Mouse (Mus musculus): ENCODE results near the gene Ccdc126. TPM values are rescaled to one million over a fixed set of nuclear protein-coding genes. Genes with fewer than 3 reads are reported as not detected.
A peak's percentile ranks its signal among the peaks of the same experiment; 100 is the strongest.
"Not testable (repeated sequence)": the region's sequence is repeated elsewhere in the genome, so short reads cannot be mapped to it uniquely, and the experiment has no call there.

Ccdc126 gene
- polyA plus RNA-seq, 1 experiment from 2014 or later: 14.3 TPM

DNA sequence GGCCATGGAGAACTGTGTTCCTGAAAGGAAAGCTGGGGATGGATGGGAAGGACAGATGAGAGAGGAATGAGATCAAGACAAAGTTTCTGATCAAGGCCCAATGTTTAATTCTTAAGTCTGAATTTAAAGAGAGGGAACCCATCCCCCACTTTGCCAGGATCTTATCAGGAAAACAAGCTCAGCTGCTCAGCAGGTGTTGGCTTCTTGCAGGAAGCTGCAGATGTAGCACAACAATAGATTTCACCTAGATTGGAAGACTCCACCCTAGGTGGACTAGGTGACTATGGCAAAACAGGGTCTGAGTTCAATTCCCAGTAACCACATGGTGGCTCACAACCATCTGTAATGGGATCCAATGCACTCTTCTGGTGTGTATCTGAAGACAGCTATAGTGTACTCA is 20.8 kb upstream of the Ccdc126 start:
- H3K9me3 ChIP-seq (ENCODE audit: control insufficient read depth, low read length): no peaks in the 10 kb centered on the region
- H3K4me2 ChIP-seq (ENCODE audit: low read depth, low read length): no peak overlapping the region
- H3K9ac ChIP-seq (ENCODE audit: low read length): no peak overlapping the region
- H3K4me1 ChIP-seq (replicated peaks; ENCODE audit: control insufficient read depth, insufficient read depth, low read length): no peaks in the 10 kb centered on the region
- H3K27ac ChIP-seq (ENCODE audit: low read length): no peak overlapping the region
- H3K4me3 ChIP-seq (ENCODE audit: low read length): no peak overlapping the region
- H3K36me3 ChIP-seq (ENCODE audit: control insufficient read depth, insufficient read depth, low read length): no peaks in the 10 kb centered on the region
- ATAC-seq (ENCODE audit: low read depth): no peak
- H3K27me3 ChIP-seq (ENCODE audit: control insufficient read depth, insufficient read depth, low read depth, low read length): no peaks in the 10 kb centered on the region

DNA sequence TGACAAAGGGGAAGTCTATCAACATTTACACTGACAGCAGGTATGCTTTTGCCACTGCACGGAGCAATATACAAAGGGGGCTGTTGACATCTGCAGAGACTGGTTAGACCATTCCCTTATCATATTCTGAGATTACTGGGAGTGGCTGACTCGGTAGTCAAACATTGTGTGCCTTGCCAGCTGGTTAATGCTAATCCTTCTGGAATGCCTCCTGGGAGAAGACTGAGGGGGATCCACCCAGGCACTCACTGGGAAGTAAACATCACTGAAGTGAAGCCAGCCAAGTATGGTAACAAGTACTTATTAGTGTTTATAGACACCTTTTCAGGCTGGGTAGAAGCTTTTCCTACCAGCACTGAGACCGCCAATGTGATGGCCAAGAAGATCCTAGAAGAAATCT is 4.3 kb upstream of the Ccdc126 start:
- H3K27me3 ChIP-seq (ENCODE audit: control insufficient read depth, insufficient read depth, low read depth, low read length); H3K9me3 ChIP-seq (ENCODE audit: control insufficient read depth, low read length); H3K4me2 ChIP-seq (ENCODE audit: low read depth, low read length); H3K4me1 ChIP-seq (replicated peaks; ENCODE audit: control insufficient read depth, insufficient read depth, low read length); H3K36me3 ChIP-seq (ENCODE audit: control insufficient read depth, insufficient read depth, low read length); ATAC-seq (ENCODE audit: low read depth); H3K27ac ChIP-seq (ENCODE audit: low read length); H3K4me3 ChIP-seq (ENCODE audit: low read length); H3K9ac ChIP-seq (ENCODE audit: low read length): not testable (repeated sequence)
- WGBS: 27% methylated on average over 3 of the region's 3 CpGs

DNA sequence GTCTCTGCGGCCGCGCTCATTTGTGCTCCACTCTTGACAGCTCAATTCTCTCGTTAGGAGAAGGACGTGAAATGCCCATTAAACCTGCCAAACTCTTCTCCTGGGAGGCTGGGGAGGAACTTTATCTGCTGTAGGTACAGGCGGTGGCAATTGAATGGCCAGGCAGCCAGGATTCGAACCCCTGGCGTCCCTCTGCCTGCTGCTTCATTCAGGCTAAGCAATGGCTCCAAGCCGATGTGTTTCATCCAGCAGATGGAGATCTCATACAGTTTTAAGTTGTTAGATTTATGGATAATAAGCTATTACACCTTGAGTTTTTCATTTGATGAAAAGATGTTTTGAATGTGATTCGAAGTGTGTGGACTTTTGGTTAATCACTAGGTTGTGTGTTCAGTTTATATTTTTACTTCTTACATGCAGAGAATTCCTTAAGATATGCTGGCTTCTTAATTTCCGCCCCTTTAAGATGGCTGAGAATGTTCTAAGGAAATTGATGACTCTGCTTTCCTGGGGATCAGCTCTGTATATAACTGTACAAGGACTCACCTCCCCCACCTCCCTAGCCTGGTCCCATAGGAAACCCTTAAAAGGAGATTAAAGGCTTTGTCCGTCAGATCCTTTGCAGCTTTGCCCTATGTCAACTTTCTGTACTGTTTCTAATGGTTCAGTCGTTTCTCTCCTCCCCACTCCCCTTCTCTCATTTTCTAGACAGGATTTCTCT is 681 bp downstream of the Ccdc126 start:
- Histone ChIP-seq H3K36me3 (ENCODE audit: control insufficient read depth, insufficient read depth, low read length) (no peaks in the 10 kb centered on the region), H3K9ac (ENCODE audit: low read length) (peak overlapping the region; percentile 88), H3K4me2 (ENCODE audit: low read depth, low read length) (peak overlapping the region; percentile 58), H3K27me3 (ENCODE audit: control insufficient read depth, insufficient read depth, low read depth, low read length) (no peaks in the 10 kb centered on the region), H3K4me3 (ENCODE audit: low read length) (peak overlapping the region; percentile 82), H3K9me3 (ENCODE audit: control insufficient read depth, low read length) (no peaks in the 10 kb centered on the region), H3K27ac (ENCODE audit: low read length) (peak overlapping the region; percentile 84), H3K4me1 (replicated peaks; ENCODE audit: control insufficient read depth, insufficient read depth, low read length) (peaks cover 20% of the 10 kb centered on the region)
- ATAC-seq (ENCODE audit: low read depth): peak; percentile 27; the same call in 1 of the 2 replicates
- 8% methylated on average over 13 of the region's 13 CpGs for WGBS

DNA sequence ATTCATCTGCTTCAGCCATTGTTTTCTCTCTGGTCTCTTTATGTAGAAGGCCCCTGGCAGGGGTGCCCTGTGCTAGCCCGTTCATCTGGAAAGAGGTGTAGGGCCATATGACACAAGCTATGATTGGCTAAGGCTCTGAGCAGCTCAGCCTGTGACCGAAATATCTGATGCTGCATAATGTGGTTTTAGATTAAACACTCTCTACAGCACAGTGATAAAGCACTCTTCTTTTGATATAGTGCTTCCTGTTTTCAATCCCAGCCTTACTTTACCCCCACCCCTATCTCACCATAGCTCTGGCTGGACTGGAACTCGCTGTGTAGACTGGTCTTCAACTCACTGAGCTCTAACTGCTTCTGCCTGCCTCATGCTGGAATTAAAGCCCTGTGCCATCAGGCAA is 2.3 kb downstream of the Ccdc126 start:
- WGBS: 57% methylated on average over 3 of the region's 3 CpGs
- no peak overlapping the region for H3K4me2 ChIP-seq (ENCODE audit: low read depth, low read length)
- H3K27ac ChIP-seq (ENCODE audit: low read length): no peak overlapping the region
- no peaks in the 10 kb centered on the region for H3K27me3 ChIP-seq (ENCODE audit: control insufficient read depth, insufficient read depth, low read depth, low read length)
- no peak overlapping the region for H3K4me3 ChIP-seq (ENCODE audit: low read length)
- H3K9me3 ChIP-seq (ENCODE audit: control insufficient read depth, low read length): no peaks in the 10 kb centered on the region
- no peaks in the 10 kb centered on the region for H3K36me3 ChIP-seq (ENCODE audit: control insufficient read depth, insufficient read depth, low read length)
- peak overlapping the region; percentile 28; the same call in 1 of the 2 replicates for H3K9ac ChIP-seq (ENCODE audit: low read length)
- no peak for ATAC-seq (ENCODE audit: low read depth)
- H3K4me1 ChIP-seq (replicated peaks; ENCODE audit: control insufficient read depth, insufficient read depth, low read length): peaks cover 20% of the 10 kb centered on the region

DNA sequence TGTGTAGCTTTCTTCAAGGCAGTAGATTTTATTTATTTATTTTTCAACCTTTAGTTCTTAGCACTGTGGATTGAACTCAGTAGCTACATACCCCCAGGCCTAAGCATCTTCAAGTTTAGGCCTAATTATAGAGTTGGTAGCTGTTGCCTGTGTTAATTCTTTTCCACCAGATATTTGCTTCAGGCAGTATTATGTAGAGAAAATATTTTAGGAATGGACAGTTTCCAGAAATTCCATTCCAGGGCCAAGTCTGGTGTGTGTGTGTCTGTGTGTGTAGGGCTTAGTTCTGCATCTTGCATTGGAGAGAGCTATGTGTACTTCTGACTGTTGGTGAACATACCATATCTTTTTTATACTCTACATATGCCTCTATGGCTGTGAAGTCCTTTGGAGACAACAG is 3.0 kb downstream of the Ccdc126 start:
- Histone ChIP-seq H3K9ac (ENCODE audit: low read length) (no peak overlapping the region), H3K36me3 (ENCODE audit: control insufficient read depth, insufficient read depth, low read length) (no peaks in the 10 kb centered on the region), H3K4me1 (replicated peaks; ENCODE audit: control insufficient read depth, insufficient read depth, low read length) (peaks cover 20% of the 10 kb centered on the region), H3K27me3 (ENCODE audit: control insufficient read depth, insufficient read depth, low read depth, low read length) (no peaks in the 10 kb centered on the region), H3K27ac (ENCODE audit: low read length) (no peak overlapping the region), H3K4me3 (ENCODE audit: low read length) (no peak overlapping the region), H3K4me2 (ENCODE audit: low read depth, low read length) (no peak overlapping the region), H3K9me3 (ENCODE audit: control insufficient read depth, low read length) (no peaks in the 10 kb centered on the region)
- ATAC-seq (ENCODE audit: low read depth): no peak

DNA sequence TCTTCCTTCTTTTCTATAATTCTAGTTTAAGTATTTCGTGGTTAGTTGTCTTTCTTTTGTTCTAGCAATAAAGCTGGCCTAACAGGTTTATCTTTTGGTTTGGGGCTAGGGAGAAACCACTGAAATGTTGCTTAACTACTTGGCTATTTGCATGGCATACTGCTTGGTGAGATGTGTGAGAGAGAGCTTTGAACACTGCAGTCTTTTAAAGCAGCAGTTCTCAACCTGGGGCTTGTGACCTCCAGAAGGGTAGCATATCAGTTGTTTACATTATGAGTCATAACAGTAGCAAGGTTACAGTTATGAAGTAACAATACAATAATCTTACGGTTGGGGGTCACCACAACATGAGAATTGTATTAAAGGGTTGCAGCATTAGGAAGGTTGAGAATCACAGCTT is 3.9 kb downstream of the Ccdc126 start:
- no peaks in the 10 kb centered on the region for H3K9me3 ChIP-seq (ENCODE audit: control insufficient read depth, low read length)
- H3K4me3 ChIP-seq (ENCODE audit: low read length): no peak overlapping the region
- ATAC-seq (ENCODE audit: low read depth): no peak
- H3K27ac ChIP-seq (ENCODE audit: low read length): no peak overlapping the region
- 29% methylated on average over 2 of the region's 2 CpGs for WGBS
- no peaks in the 10 kb centered on the region for H3K36me3 ChIP-seq (ENCODE audit: control insufficient read depth, insufficient read depth, low read length)
- H3K4me2 ChIP-seq (ENCODE audit: low read depth, low read length): no peak overlapping the region
- H3K9ac ChIP-seq (ENCODE audit: low read length): no peak overlapping the region
- no peaks in the 10 kb centered on the region for H3K27me3 ChIP-seq (ENCODE audit: control insufficient read depth, insufficient read depth, low read depth, low read length)
- peaks cover 20% of the 10 kb centered on the region for H3K4me1 ChIP-seq (replicated peaks; ENCODE audit: control insufficient read depth, insufficient read depth, low read length)

DNA sequence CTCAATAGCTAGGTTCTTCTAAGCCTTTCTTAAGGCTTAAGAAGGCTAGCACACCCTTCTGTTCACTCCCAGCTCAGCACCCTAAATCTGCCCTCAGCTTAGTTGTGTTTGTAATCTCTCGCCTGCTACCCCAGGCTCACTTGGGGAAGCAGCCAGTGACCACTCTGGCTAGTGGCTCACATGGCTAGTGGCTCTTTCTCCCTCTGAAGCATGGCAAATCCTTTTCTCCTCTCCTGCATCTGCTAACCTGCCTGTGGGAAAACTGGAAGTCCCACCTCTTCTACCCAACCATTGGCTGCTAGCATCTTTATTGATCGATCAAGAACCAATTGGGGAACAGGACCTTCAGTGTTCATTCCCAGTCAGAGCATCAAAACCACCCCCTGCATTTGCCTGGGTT is 5.5 kb downstream of the Ccdc126 start:
- 72% methylated on average over 2 of the region's 2 CpGs for WGBS
- H3K4me1 ChIP-seq (replicated peaks; ENCODE audit: control insufficient read depth, insufficient read depth, low read length): peaks cover 20% of the 10 kb centered on the region
- no peak overlapping the region for H3K27ac ChIP-seq (ENCODE audit: low read length)
- H3K4me3 ChIP-seq (ENCODE audit: low read length): no peak overlapping the region
- no peak overlapping the region for H3K4me2 ChIP-seq (ENCODE audit: low read depth, low read length)
- no peaks in the 10 kb centered on the region for H3K27me3 ChIP-seq (ENCODE audit: control insufficient read depth, insufficient read depth, low read depth, low read length)
- ATAC-seq (ENCODE audit: low read depth): no peak
- H3K9me3 ChIP-seq (ENCODE audit: control insufficient read depth, low read length): no peaks in the 10 kb centered on the region
- no peaks in the 10 kb centered on the region for H3K36me3 ChIP-seq (ENCODE audit: control insufficient read depth, insufficient read depth, low read length)
- H3K9ac ChIP-seq (ENCODE audit: low read length): no peak overlapping the region

DNA sequence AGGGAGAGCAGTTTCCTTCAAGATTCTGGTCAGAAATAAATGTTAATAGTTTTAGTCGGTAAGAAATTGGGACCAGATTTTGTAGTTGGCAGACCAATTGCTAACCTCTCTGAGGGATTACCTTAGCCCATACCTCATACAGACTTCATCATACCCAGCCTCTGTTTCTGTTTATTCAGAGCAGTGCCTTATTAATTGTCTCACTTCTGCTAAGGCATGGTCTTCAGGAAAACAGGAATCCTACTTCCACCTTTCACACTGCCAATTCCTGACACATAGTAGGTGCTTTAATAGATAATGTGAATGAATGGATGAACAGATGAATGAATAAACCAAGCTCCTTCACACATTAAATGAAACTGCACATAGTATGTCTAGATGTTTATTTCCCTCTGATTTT is 6.2 kb downstream of the Ccdc126 start:
- Histone ChIP-seq H3K36me3 (ENCODE audit: control insufficient read depth, insufficient read depth, low read length) (no peaks in the 10 kb centered on the region), H3K4me3 (ENCODE audit: low read length) (no peak overlapping the region), H3K9ac (ENCODE audit: low read length) (no peak overlapping the region), H3K27me3 (ENCODE audit: control insufficient read depth, insufficient read depth, low read depth, low read length) (no peaks in the 10 kb centered on the region), H3K4me2 (ENCODE audit: low read depth, low read length) (no peak overlapping the region), H3K27ac (ENCODE audit: low read length) (no peak overlapping the region), H3K9me3 (ENCODE audit: control insufficient read depth, low read length) (no peaks in the 10 kb centered on the region), H3K4me1 (replicated peaks; ENCODE audit: control insufficient read depth, insufficient read depth, low read length) (peaks cover 15% of the 10 kb centered on the region)
- WGBS: 71% methylated on average over 1 of the region's 1 CpGs
- ATAC-seq (ENCODE audit: low read depth): no peak

DNA sequence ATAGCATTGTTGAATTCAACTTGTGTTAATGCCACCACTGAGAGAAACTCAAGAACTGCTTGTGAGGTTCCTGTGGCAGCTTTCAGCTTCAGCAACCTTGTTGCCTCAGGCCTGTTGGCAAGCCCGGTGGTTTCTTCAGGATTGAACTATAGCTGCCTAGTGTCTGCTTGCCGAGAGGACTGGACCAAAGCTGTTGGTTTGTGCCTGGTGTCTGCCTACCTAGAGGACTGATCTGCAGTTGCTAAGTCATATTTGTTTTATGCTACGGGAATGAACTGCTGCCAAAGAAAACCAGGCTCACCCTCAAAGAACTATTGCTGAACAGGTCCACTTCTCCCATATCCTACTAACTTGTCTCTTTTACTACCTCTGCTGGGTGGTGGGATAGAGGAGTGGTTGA is 7.8 kb downstream of the Ccdc126 start:
- Histone ChIP-seq H3K27ac (ENCODE audit: low read length) (no peak overlapping the region), H3K9ac (ENCODE audit: low read length) (no peak overlapping the region), H3K9me3 (ENCODE audit: control insufficient read depth, low read length) (no peaks in the 10 kb centered on the region), H3K36me3 (ENCODE audit: control insufficient read depth, insufficient read depth, low read length) (no peaks in the 10 kb centered on the region), H3K4me3 (ENCODE audit: low read length) (no peak overlapping the region), H3K27me3 (ENCODE audit: control insufficient read depth, insufficient read depth, low read depth, low read length) (no peaks in the 10 kb centered on the region), H3K4me2 (ENCODE audit: low read depth, low read length) (no peak overlapping the region), H3K4me1 (replicated peaks; ENCODE audit: control insufficient read depth, insufficient read depth, low read length) (peaks cover 10% of the 10 kb centered on the region)
- WGBS: 72% methylated on average over 3 of the region's 3 CpGs
- ATAC-seq (ENCODE audit: low read depth): no peak
